Mouse (Mus musculus) CH12F3 (cell line): Measurements from ENCODE around the gene Akt2.
"Not testable (repeated sequence)": the region's sequence is repeated elsewhere in the genome, so short reads cannot be mapped to it uniquely, and the experiment has no call there.

Experiments
- in situ Hi-C: fragments of 300-500 bp; cut with MboI; formaldehyde crosslinking; loops from 2 replicates; pipeline ENCODE4 v1.14.3; 2020; ENCODE audit warnings: low sequenced_read_pairs

The Akt2 gene

GRCm38 (mm10) chr7:27612940-27613339 lies 21.6 kb downstream of the Akt2 start:
- in situ Hi-C loops: no loop called here

- in situ Hi-C loops: no loop called here
These were observed 22.6 kb downstream of the Akt2 start for GRCm38 (mm10) chr7:27613751-27614499.

- in situ Hi-C loops: no loop called here
These were observed 29.7 kb downstream of the Akt2 start for GRCm38 (mm10) chr7:27621028-27621427.

- in situ Hi-C loops: no loop called here
These were observed 30.9 kb downstream of the Akt2 start for GRCm38 (mm10) chr7:27622234-27622633.

- in situ Hi-C loops: no loop called here
These were observed 33.6 kb downstream of the Akt2 start for GRCm38 (mm10) chr7:27624967-27625366.

GRCm38 (mm10) chr7:27627707-27628106 lies 36.4 kb downstream of the Akt2 start:
- in situ Hi-C loops: no loop called here

- in situ Hi-C loops: no loop called here
These were observed 36.8 kb downstream of the Akt2 start for GRCm38 (mm10) chr7:27628190-27628589.

GRCm38 (mm10) chr7:27628816-27629215 lies 37.5 kb downstream of the Akt2 start:
- in situ Hi-C loops: not testable (repeated sequence)

- in situ Hi-C loops: no loop called here
These were observed 40.1 kb downstream of the Akt2 start for GRCm38 (mm10) chr7:27631439-27631838.

- in situ Hi-C loops: no loop called here
These were observed 41.8 kb downstream of the Akt2 start for GRCm38 (mm10) chr7:27633166-27633565.

- in situ Hi-C loops: no loop called here
These were observed 43.3 kb downstream of the Akt2 start for GRCm38 (mm10) chr7:27634691-27635090.

GRCm38 (mm10) chr7:27635094-27635493 lies 43.7 kb downstream of the Akt2 start:
- in situ Hi-C loops: not testable (repeated sequence)

- in situ Hi-C loops: no loop called here
These were observed 53.1 kb downstream of the Akt2 start for GRCm38 (mm10) chr7:27644471-27644870.

GRCm38 (mm10) chr7:27646516-27646915 lies 55.2 kb downstream of the Akt2 start:
- in situ Hi-C loops: no loop called here

- in situ Hi-C loops: no loop called here
These were observed 56.1 kb downstream of the Akt2 start for GRCm38 (mm10) chr7:27647281-27648002.

GRCm38 (mm10) chr7:27649723-27650122 lies 58.4 kb downstream of the Akt2 start:
- in situ Hi-C loops: no loop called here

- in situ Hi-C loops: no loop called here
These were observed 59.6 kb downstream of the Akt2 start for GRCm38 (mm10) chr7:27650949-27651348.

GRCm38 (mm10) chr7:27653681-27654437 lies 62.5 kb downstream of the Akt2 start, which contains the start of gene Ttc9b:
Gene Ttc9b, plus strand, starts transcription at chr7:27653915.
- in situ Hi-C loops: no loop called here

GRCm38 (mm10) chr7:27654607-27655276 lies 63.4 kb downstream of the Akt2 start:
- in situ Hi-C loops: no loop called here

GRCm38 (mm10) chr7:27655545-27655944 lies 64.2 kb downstream of the Akt2 start:
- in situ Hi-C loops: no loop called here

- in situ Hi-C loops: no loop called here
These were observed 65.2 kb downstream of the Akt2 start for GRCm38 (mm10) chr7:27656600-27656999.
